Mouse (Mus musculus) layer of hippocampus, postnatal 10 days (tissue): Measurements from ENCODE around the gene Traf1. TPM values are rescaled to one million over a fixed set of nuclear protein-coding genes. Genes with fewer than 3 reads are reported as not detected.

Source experiments
- DNase-seq, 2 experiments: peaks; one replicate each; pipeline ENCODE4 v3.0.0; 2021; ENCODE audit warnings: low spot score in 2 of 2
- total RNA-seq, 2 experiments: library from RNA; stranded (reverse); gene quantifications; 2 replicates each; pipeline ENCODE4 v1.2.3; 2021

Traf1 gene
- total RNA-seq, 2 experiments from 2014 or later, result 0.94 to 2.4 TPM

GRCm38 (mm10) chr2:34903652-34904405 lies 57.7 kb downstream of the Traf1 start:
- DNase-seq, result peak in 1 of 2 experiments; percentile 25

DNA sequence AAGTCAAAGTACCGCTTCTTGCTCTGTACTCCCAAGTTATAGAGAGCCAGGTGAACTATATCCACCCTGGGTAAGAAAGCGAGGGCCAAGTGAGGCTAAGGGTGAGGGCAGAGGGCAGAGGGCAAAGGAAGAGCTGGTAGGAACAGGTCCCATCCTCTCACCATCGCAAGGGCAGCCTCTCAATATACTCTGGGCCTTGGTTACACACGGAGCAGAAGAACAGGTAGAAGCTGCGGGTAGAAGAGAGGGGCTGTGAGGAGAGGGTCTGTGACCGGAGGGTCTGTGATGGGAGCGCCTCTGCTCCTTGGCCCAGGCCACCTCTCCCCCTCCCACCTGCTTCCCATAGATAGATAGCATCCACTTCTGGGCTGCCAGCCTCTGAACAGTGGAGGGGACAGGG lies 58.4 kb downstream of the Traf1 start:
- DNase-seq, result no peak

DNA sequence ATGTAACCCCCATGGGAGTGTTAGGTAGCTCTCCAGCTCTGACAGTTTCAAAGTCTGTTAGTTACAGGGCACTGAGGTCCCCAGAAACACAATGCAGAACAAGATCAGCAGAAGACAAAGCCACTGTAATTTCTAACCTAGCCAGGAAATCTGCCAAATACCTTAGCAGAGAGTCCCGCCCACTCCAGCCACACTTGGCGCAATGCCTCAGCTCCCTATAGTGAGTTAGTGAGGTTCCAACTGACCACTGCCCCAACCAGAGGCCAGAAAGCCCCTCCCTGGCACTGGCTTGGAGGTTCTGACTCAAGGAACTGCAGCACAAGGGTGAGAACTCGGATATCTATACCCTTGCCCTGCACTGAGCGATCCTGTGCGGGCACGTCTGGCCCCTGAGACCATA lies 58.8 kb downstream of the Traf1 start:
- DNase-seq, result no peak

- DNase-seq, result no peak
These were observed 59.8 kb downstream of the Traf1 start for GRCm38 (mm10) chr2:34901726-34902125.

- DNase-seq, result peak in 1 of 2 experiments; percentile 37
These were observed 61.2 kb downstream of the Traf1 start for GRCm38 (mm10) chr2:34900412-34900811.

- DNase-seq, result no peak
These were observed 61.9 kb downstream of the Traf1 start for GRCm38 (mm10) chr2:34899682-34900081.

DNA sequence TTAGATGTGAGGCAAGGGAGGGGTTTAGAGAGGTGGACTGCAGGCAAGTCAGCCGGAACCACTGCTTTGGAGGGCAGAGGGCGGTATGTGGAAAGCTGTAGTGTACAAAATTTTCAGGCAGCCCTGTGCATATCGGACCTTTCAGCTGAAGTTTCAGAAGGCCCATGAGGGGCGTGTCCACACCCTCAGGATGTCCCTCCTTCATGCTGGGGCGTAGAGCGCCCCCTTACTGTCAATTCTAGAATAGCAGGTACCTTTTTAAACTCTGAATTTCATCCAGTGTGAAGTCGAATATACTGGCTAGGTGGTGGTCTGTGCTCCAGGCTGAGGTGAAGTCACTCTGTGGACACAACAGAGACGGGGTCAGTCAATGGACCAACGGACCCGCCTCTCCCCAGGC lies 63.8 kb downstream of the Traf1 start:
- peak in 1 of 2 experiments; percentile 19 for DNase-seq

- DNase-seq, result no peak
These were observed 64.6 kb downstream of the Traf1 start for GRCm38 (mm10) chr2:34896821-34897460.

GRCm38 (mm10) chr2:34895503-34896113 lies 66.0 kb downstream of the Traf1 start:
- DNase-seq, result no peak

DNA sequence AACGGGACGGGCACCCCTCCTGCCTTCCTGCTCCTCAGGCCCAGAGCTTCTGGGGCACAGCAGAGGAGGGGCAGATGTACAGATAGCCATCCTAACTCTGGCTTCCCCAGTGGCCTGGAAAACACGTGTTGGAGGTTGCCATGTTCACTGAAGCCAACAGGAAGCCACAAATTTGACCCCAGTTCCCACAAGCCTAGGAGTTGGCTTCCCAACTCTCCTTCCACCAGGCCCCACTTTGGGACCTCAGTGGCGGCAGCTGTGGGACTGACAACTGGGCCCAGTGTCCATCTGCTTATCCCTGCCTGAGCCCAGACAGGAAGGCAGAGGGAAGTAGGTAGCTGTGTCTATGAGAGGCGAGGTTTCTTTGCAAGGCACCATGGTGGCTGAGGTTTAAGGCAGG lies 67.6 kb downstream of the Traf1 start:
- no peak for DNase-seq

Other genes with a start within 250 kb of the Traf1 start
- gene Gapvd1, start 206.5 kb downstream of the Traf1 start, total RNA-seq, result 100 to 1,000 TPM; 108 to 114 TPM
- gene Hspa5, start 189.8 kb downstream of the Traf1 start, total RNA-seq, result 100 to 1,000 TPM; 219 to 226 TPM
- gene Rabepk, start 161.9 kb downstream of the Traf1 start, total RNA-seq, result 10 to 100 TPM; 23.8 to 26.1 TPM
- 10 to 100 TPM; 88.5 to 89.5 TPM for gene Fbxw2, start 135.5 kb downstream of the Traf1 start, total RNA-seq
- gene Gm34653, start 128.8 kb downstream of the Traf1 start, total RNA-seq, result not detected
- under 1 TPM; 0.27 to 0.47 TPM for gene Cutal, start 87.4 kb downstream of the Traf1 start, total RNA-seq
- 10 to 100 TPM; 39.6 to 48.0 TPM for gene Psmd5, start 86.8 kb downstream of the Traf1 start, total RNA-seq
- 1 to 10 TPM; 1.9 to 3.4 TPM for gene Phf19, start 47.7 kb downstream of the Traf1 start, total RNA-seq
- gene Hc, start 99.7 kb upstream of the Traf1 start, total RNA-seq, result under 1 TPM in 1 of 2 experiments, not detected in 1; 0.23 TPM
- gene AI182371, start 139.8 kb upstream of the Traf1 start, total RNA-seq, result under 1 TPM in 1 of 2 experiments, not detected in 1; 0.27 TPM
- gene Cntrl, start 147.7 kb upstream of the Traf1 start, total RNA-seq, result 10 to 100 TPM; 11.1 to 17.0 TPM
- gene Rab14, start 239.3 kb upstream of the Traf1 start, total RNA-seq, result 100 to 1,000 TPM; 229 to 249 TPM